ENCODE assay signal across 23 mouse cellular contexts in the genomic region with DNA sequence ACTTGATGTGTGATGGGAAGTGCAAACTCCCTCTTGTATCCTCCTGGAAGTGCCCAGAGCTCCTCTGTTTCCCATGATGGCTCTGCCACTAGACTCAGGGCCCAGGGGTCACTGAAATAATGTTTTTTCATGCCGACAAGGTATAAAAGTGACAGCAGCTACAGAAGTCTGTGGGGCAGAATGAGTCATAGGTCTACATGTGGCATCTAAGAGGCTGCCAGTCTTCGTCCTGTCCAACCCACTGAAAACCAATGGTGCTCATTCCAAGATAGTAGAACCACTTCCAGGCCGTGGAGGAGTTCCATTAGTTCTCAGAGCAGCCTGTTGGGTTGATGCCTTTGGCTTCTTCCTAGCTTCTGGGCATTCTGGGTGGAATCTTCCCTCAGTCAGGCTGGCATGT.
DNase-seq lines count a peak whose midpoint lies in the region; ATAC-seq and TF ChIP-seq lines count a peak whose summit lies in the region.
"Had no signal": no experiment of that assay in that cellular context is flagged by ENCODE, and none has a peak within 500 bp of the region (broad histone marks: within the 10 kb centered on the region; RNA-seq: fewer than 3 reads in every experiment).

No protein-coding gene starts in this region.

- H3K4me2 ChIP-seq in kidney, embryonic 14.5 days (replicated peaks; ENCODE audit: low read depth, low read length) = no peak overlapping the region
- no peak overlapping the region for H3K4me2 ChIP-seq in hindbrain, embryonic 14.5 days (replicated peaks)
- H3K4me2 ChIP-seq: embryonic facial prominence, embryonic 12.5 days; heart, embryonic 15.5 days; hindbrain, embryonic 13.5 days; limb, embryonic 12.5 days; liver, embryonic 15.5 days; lung, embryonic 14.5 days; neural tube, embryonic 13.5 days had no signal

- 82% methylated on average over 3 of the region's 3 CpGs for WGBS in kidney, adult 2 months
- WGBS in kidney, embryonic 14.5 days = 83% methylated on average over 3 of the region's 3 CpGs
- WGBS in thymus, adult 2 months = 66% methylated on average over 3 of the region's 3 CpGs
- 91% methylated on average over 3 of the region's 3 CpGs for WGBS in hindbrain, embryonic 14.5 days

- H3K9ac ChIP-seq in kidney, embryonic 14.5 days (ENCODE audit: low read depth, low read length) = no peak overlapping the region
- H3K9ac ChIP-seq in hindbrain, embryonic 14.5 days = no peak overlapping the region
- H3K9ac ChIP-seq: embryonic facial prominence, embryonic 12.5 days; heart, embryonic 15.5 days; hindbrain, embryonic 13.5 days; limb, embryonic 12.5 days; liver, embryonic 15.5 days; lung, embryonic 14.5 days; neural tube, embryonic 13.5 days had no signal

- no peaks in the 10 kb centered on the region for H3K27me3 ChIP-seq in kidney, adult 2 months (replicated peaks; ENCODE audit: control insufficient read depth, insufficient read depth, low read length)
- no peaks in the 10 kb centered on the region for H3K27me3 ChIP-seq in kidney, embryonic 14.5 days (ENCODE audit: control insufficient read depth, insufficient read depth, low read length)
- no peaks in the 10 kb centered on the region for H3K27me3 ChIP-seq in thymus, adult 2 months (ENCODE audit: control insufficient read depth, insufficient read depth, low read length)
- no peaks in the 10 kb centered on the region for H3K27me3 ChIP-seq in hindbrain, embryonic 14.5 days (ENCODE audit: control insufficient read depth, insufficient read depth, low read length)
- H3K27me3 ChIP-seq: embryonic facial prominence, embryonic 12.5 days; heart, embryonic 15.5 days; hindbrain, embryonic 13.5 days; limb, embryonic 12.5 days; liver, embryonic 15.5 days; neural tube, embryonic 13.5 days had no signal

- no peak overlapping the region for H3K4me3 ChIP-seq in kidney, adult 2 months (ENCODE audit: insufficient read depth, low read depth, low read length)
- no peak overlapping the region for H3K4me3 ChIP-seq in kidney, embryonic 14.5 days (ENCODE audit: low read length)
- H3K4me3 ChIP-seq in thymus, adult 2 months (ENCODE audit: control insufficient read depth, insufficient read depth, low read length) = no peak overlapping the region
- H3K4me3 ChIP-seq in hindbrain, embryonic 14.5 days (replicated peaks; ENCODE audit: low read length) = no peak overlapping the region
- H3K4me3 ChIP-seq: embryonic facial prominence, embryonic 12.5 days; heart, embryonic 10.5 days; heart, embryonic 15.5 days; hindbrain, embryonic 13.5 days; layer of hippocampus, adult 2 months; left cerebral cortex, adult 2 months; limb, embryonic 12.5 days; liver, embryonic 15.5 days; midbrain, embryonic 10.5 days; neural tube, embryonic 13.5 days had no signal

- peak; percentile 34 to 40 for DNase-seq in cerebellum, adult 18-20 months
- no peak for DNase-seq in cerebellum, adult 8-10 months
- no peak for DNase-seq in kidney, adult 2 months
- DNase-seq in thymus, adult 2 months = no peak
- no peak for DNase-seq in thymus, postnatal 4 days
- no peak for DNase-seq in hindbrain, embryonic 14.5 days (ENCODE audit: low spot score)
- DNase-seq: B cell, adult 2 months; embryo, embryonic 11 days; heart, adult 11 months had no signal

- TF ChIP-seq CTCF in kidney, adult 2 months (conservative IDR thresholded peaks at IDR 0.05; ENCODE audit: insufficient read depth, insufficient read length, low read depth, low read length) = no peak
- no peak for TF ChIP-seq CTCF in thymus, adult 2 months (IDR thresholded peaks at IDR 0.05; ENCODE audit: borderline replicate concordance, control insufficient read depth, extremely low read depth, insufficient read depth, low read length, poor library complexity)

- peak overlapping the region; percentile 87 for H3K27ac ChIP-seq in kidney, adult 2 months (ENCODE audit: insufficient read depth, low read depth, low read length)
- H3K27ac ChIP-seq in kidney, embryonic 14.5 days (ENCODE audit: low read depth, low read length) = no peak overlapping the region
- H3K27ac ChIP-seq in thymus, adult 2 months (ENCODE audit: control insufficient read depth, insufficient read depth, low read length) = peak overlapping the region; percentile 12
- no peak overlapping the region for H3K27ac ChIP-seq in hindbrain, embryonic 14.5 days
- H3K27ac ChIP-seq: embryonic facial prominence, embryonic 12.5 days; heart, embryonic 10.5 days; hindbrain, embryonic 13.5 days; layer of hippocampus, adult 2 months; left cerebral cortex, adult 2 months; limb, embryonic 12.5 days; liver, embryonic 15.5 days; midbrain, embryonic 10.5 days; neural tube, embryonic 13.5 days had no signal

- TF ChIP-seq POLR2A in kidney, adult 2 months (IDR thresholded peaks at IDR 0.05; ENCODE audit: low read depth, low read length) = no peak
- no peak for TF ChIP-seq POLR2A in thymus, adult 2 months (IDR thresholded peaks at IDR 0.05; ENCODE audit: control insufficient read depth, extremely low read depth, insufficient read depth, low read length, poor library complexity)

- no peaks in the 10 kb centered on the region for H3K36me3 ChIP-seq in kidney, adult 2 months (ENCODE audit: control insufficient read depth, insufficient read depth, low read length)
- no peaks in the 10 kb centered on the region for H3K36me3 ChIP-seq in kidney, embryonic 14.5 days (ENCODE audit: control insufficient read depth, insufficient read depth, low read length)
- no peaks in the 10 kb centered on the region for H3K36me3 ChIP-seq in thymus, adult 2 months (ENCODE audit: control insufficient read depth, insufficient read depth, low read length)
- H3K36me3 ChIP-seq in hindbrain, embryonic 14.5 days (replicated peaks; ENCODE audit: control insufficient read depth, insufficient read depth) = no peaks in the 10 kb centered on the region
- H3K36me3 ChIP-seq: embryonic facial prominence, embryonic 12.5 days; heart, embryonic 10.5 days; heart, embryonic 15.5 days; hindbrain, embryonic 13.5 days; limb, embryonic 12.5 days; liver, embryonic 15.5 days; midbrain, embryonic 10.5 days; neural tube, embryonic 13.5 days had no signal

- H3K4me1 ChIP-seq in kidney, adult 2 months (ENCODE audit: control insufficient read depth, insufficient read depth, low read length) = peaks cover 20% of the 10 kb centered on the region
- H3K4me1 ChIP-seq in kidney, embryonic 14.5 days (ENCODE audit: control insufficient read depth, insufficient read depth, low read length) = no peaks in the 10 kb centered on the region
- peaks cover 45% of the 10 kb centered on the region for H3K4me1 ChIP-seq in thymus, adult 2 months (replicated peaks; ENCODE audit: control insufficient read depth, insufficient read depth, low read length)
- 0 out of 2 replicates have a peak, but pooled peaks cover 5% of the 10 kb centered on the region for H3K4me1 ChIP-seq in hindbrain, embryonic 14.5 days (replicated peaks; ENCODE audit: control insufficient read depth, insufficient read depth, low read length)
- H3K4me1 ChIP-seq: embryonic facial prominence, embryonic 12.5 days; liver, embryonic 15.5 days had no signal

- H3K9me3 ChIP-seq in kidney, embryonic 14.5 days (ENCODE audit: control insufficient read depth, low read length) = no peaks in the 10 kb centered on the region
- H3K9me3 ChIP-seq in hindbrain, embryonic 14.5 days (ENCODE audit: control insufficient read depth, low read length) = no peaks in the 10 kb centered on the region
- H3K9me3 ChIP-seq: embryonic facial prominence, embryonic 12.5 days; heart, embryonic 10.5 days; heart, embryonic 15.5 days; hindbrain, embryonic 13.5 days; limb, embryonic 12.5 days; liver, embryonic 15.5 days; midbrain, embryonic 10.5 days; neural tube, embryonic 13.5 days had no signal

- no peak for ATAC-seq in kidney, embryonic 14.5 days (ENCODE audit: low FRiP score, low TSS enrichment)
- ATAC-seq in hindbrain, embryonic 14.5 days (ENCODE audit: low FRiP score) = no peak
- ATAC-seq: forebrain, embryonic 14.5 days; midbrain, embryonic 16.5 days had no signal

Comparison
In these comparisons a context has a peak if more than half of its experiments do, and no peak if none do; other contexts are left out.
1. DNase-seq: peak in cerebellum, adult 18-20 months (2 of 2); none in cerebellum, adult 8-10 months (single experiment), kidney, adult 2 months (single experiment), thymus, adult 2 months (single experiment), thymus, postnatal 4 days (single experiment) and hindbrain, embryonic 14.5 days (single experiment).
2. H3K27ac ChIP-seq: peak in kidney, adult 2 months (single experiment) and thymus, adult 2 months (single experiment); none in kidney, embryonic 14.5 days (single experiment) and hindbrain, embryonic 14.5 days (single experiment).